Mouse (Mus musculus) heart, adult 2 months (tissue): ENCODE measurements around the gene Ing3. TPM values are rescaled to one million over a fixed set of nuclear protein-coding genes. Genes with fewer than 3 reads are reported as not detected.

Experiments used
- DNase-seq, 2 experiments: peaks; one replicate each; pipeline ENCODE4 v3.0.0; 2021
- H3K27ac ChIP-seq: fragments of 200-600 bp; 2 replicates; pipeline ENCODE4 v1.8.1; 2022
- H3K27me3 ChIP-seq: fragments of 200-500 bp; 2 replicates; pipeline ENCODE4 v1.6.1; 2012; ENCODE audit warnings: mild to moderate bottlenecking, low read length, inconsistent platforms, mixed read lengths; ENCODE audit not compliant: control insufficient read depth, insufficient read depth
- H3K36me3 ChIP-seq: fragments of 200-500 bp; 2 replicates; pipeline ENCODE4 v1.6.1; 2012; ENCODE audit warnings: low read length, inconsistent platforms; ENCODE audit not compliant: control insufficient read depth, insufficient read depth
- H3K4me1 ChIP-seq: fragments of 200-500 bp; 2 replicates; pipeline ENCODE4 v1.6.1; 2011; ENCODE audit warnings: low read length; ENCODE audit not compliant: control insufficient read depth, insufficient read depth
- H3K4me3 ChIP-seq: fragments of 200-600 bp; 2 replicates; pipeline ENCODE4 v1.8.1; 2022
- H3K79me2 ChIP-seq: fragments of 200-500 bp; replicated peaks from 2 replicates; pipeline ENCODE4 v1.6.1; 2012; ENCODE audit warnings: mild to moderate bottlenecking, inconsistent platforms, low read length, moderate library complexity, mixed read lengths; ENCODE audit not compliant: control insufficient read depth, insufficient read depth
- H3K9ac ChIP-seq: fragments of 200-500 bp; 2 replicates; pipeline ENCODE4 v1.6.1; 2012; ENCODE audit warnings: low read depth, mild to moderate bottlenecking, control low read depth, inconsistent platforms, low read length, mixed read lengths
- CTCF ChIP-seq: fragments of 200-600 bp; IDR thresholded peaks from 2 replicates; pipeline ENCODE4 v1.8.1; 2022; ENCODE audit warnings: antibody characterized with exemption, mild to moderate bottlenecking, moderate library complexity
- EP300 ChIP-seq: fragments of 200-500 bp; IDR thresholded peaks from 2 replicates; pipeline ENCODE4 v1.6.1; 2011; ENCODE audit warnings: low read depth, low read length, control low read depth; ENCODE audit not compliant: insufficient read depth
- POLR2A ChIP-seq: fragments of 200-500 bp; IDR thresholded peaks from 2 replicates; pipeline ENCODE4 v1.6.1; 2011; ENCODE audit warnings: mild to moderate bottlenecking, low read depth, low read length, control low read depth; ENCODE audit not compliant: insufficient read depth
- WGBS: fragments of 180-500 bp; shearing (Covaris S2); methylation state at CpG from one replicate; pipeline ENCODE4 v1.1.7; 2018; 5-methylcytosine and 5-hydroxymethylcytosine counted together
- intact Hi-C: fragments of 180-260 bp; cut with DNase I; formaldehyde crosslinking; loops from one replicate; pipeline ENCODE4 v1.15.1; 2025
- polyA plus RNA-seq: library from polyadenylated mRNA; depleted of rRNA; stranded (reverse); fragments of >200 nt; gene quantifications from 2 replicates; pipeline ENCODE4 v1.2.3, GENCODE M21; 2012
- total RNA-seq, 2 experiments: library from RNA; stranded (reverse); gene quantifications; 2 replicates each; pipeline ENCODE4 v1.2.3; 2021

The Ing3 gene
- total and polyA plus RNA-seq, 3 experiments, result 5.1 to 14.9 (median 12.1) TPM

DNA sequence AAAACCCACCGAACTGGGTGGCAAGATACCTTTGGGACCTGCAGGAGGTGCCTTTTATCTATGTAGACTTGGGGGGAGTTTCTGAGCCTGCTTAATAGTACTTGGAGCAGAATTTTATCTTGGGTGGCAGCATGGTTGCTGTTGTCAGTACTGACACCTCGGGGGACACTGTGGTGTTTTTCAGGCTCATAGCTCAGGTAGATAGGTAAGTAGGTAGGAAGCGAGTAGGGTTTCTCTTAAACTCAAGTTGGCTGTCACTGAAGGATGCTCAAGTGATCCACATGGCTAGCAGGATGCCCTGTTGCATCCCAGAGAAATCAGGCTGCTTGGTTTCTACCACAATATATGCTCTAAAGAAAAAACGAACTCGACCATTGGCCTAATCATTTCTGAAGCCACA is 38.9 kb downstream of the Ing3 start:
- H3K27ac ChIP-seq, result peak overlapping the region; percentile 92
- intact Hi-C loops, result loop anchor here (5.0 kb wide), 1 partner anchor 191 kb away; no protein-coding TSS in a partner anchor
- peak overlapping the region; percentile 80 for H3K4me3 ChIP-seq
- H3K27me3 ChIP-seq, result no peaks in the 10 kb centered on the region
- TF ChIP-seq POLR2A (no peak), EP300 (no peak)
- H3K36me3 ChIP-seq, result peaks cover 34% of the 10 kb centered on the region
- 85% methylated on average over 5 of the region's 5 CpGs for WGBS
- no peak for DNase-seq
- no peak overlapping the region for H3K9ac ChIP-seq
- peaks cover 3% of the 10 kb centered on the region; the same call in 1 of the 2 replicates for H3K79me2 ChIP-seq
- peaks cover 11% of the 10 kb centered on the region for H3K4me1 ChIP-seq

DNA sequence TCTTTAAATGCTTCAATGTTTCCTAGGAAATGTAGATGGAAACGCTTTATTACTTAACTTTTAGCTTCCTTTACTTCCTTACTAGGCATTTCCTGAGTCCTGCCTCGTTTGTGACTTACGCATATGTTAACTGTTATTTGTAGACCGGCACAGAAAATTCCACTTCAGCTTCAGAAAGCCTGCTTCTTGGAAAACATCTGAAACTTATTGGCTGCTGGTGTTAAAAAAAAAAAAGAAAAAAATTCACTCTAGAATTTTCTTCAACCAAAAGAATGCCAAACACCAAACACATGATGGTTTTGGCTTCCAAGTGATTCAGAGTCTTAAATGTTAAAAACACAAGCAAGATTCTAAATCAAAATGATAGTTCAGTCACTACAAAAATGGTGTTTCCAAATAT is 39.7 kb downstream of the Ing3 start:
- peak overlapping the region; percentile 92 for H3K27ac ChIP-seq
- TF ChIP-seq CTCF, result no peak
- TF ChIP-seq POLR2A, result no peak
- no peak for TF ChIP-seq EP300
- no peak overlapping the region for H3K9ac ChIP-seq
- H3K4me3 ChIP-seq, result peak overlapping the region; percentile 17; the same call in 1 of the 2 replicates
- peaks cover 3% of the 10 kb centered on the region; the same call in 1 of the 2 replicates for H3K79me2 ChIP-seq
- H3K36me3 ChIP-seq, result peaks cover 35% of the 10 kb centered on the region
- intact Hi-C loops, result loop anchor here (5.0 kb wide), 1 partner anchor 192 kb away; no protein-coding TSS in a partner anchor
- no peaks in the 10 kb centered on the region for H3K27me3 ChIP-seq
- peaks cover 11% of the 10 kb centered on the region for H3K4me1 ChIP-seq
- no peak for DNase-seq
- WGBS, result 45% methylated on average over 4 of the region's 4 CpGs

DNA sequence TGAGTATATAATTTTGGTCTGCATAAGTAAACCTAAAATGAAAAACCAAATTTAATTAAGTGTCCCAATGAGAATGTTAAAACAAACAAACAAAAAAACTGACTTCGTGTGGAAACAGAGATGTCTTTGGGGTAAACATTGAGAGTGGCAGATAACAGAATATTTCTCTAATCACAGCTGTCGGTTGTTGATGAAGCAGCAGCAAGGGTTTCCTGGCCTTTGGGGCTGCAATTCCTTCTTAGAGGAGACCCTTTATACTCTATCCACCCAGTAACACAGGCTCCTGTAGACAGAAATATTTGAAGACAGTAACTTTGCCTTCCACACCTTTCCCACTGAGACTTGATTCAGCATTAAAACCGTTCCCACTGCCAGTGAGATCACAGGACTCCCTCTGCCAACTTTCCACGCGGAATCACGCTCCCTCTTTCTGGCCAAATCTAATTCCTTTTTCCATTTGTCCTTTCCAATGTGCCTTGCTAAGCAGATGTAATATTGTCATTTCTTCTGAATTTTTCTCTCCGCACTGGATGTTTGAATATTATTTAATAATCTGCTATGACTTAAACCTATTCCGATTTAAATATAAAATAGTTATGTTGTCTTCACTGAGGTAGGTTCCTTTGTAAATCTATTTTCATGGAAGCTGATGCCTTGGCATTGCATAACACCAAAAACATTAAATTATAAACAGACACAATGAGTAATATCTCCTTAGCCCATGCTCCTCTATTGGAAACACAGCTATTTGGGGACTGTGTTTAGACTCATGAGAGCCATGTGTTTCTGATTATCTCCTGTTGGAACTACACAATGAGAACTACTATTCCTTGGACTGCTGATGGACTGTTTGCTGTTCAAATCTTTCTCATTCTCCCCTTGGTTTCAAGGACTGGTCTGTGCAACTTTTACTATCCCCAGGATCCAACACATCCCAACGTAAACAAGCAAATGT is 41.1 kb downstream of the Ing3 start:
- 0 out of 2 replicates have a peak overlapping the region, but pooled peaks have one; percentile 28 for H3K9ac ChIP-seq
- peaks cover 35% of the 10 kb centered on the region for H3K36me3 ChIP-seq
- peak overlapping the region; percentile 9; the same call in 1 of the 2 replicates for H3K4me3 ChIP-seq
- DNase-seq, result peak; percentile 37 to 43
- H3K79me2 ChIP-seq, result peaks cover 3% of the 10 kb centered on the region; the same call in 1 of the 2 replicates
- WGBS, result 53% methylated on average over 9 of the region's 9 CpGs
- no peaks in the 10 kb centered on the region for H3K27me3 ChIP-seq
- peak overlapping the region; percentile 92 for H3K27ac ChIP-seq
- peaks cover 11% of the 10 kb centered on the region for H3K4me1 ChIP-seq
- TF ChIP-seq EP300, result no peak
- TF ChIP-seq POLR2A, result no peak
- no peak for TF ChIP-seq CTCF
- intact Hi-C loops, result no loop called here

DNA sequence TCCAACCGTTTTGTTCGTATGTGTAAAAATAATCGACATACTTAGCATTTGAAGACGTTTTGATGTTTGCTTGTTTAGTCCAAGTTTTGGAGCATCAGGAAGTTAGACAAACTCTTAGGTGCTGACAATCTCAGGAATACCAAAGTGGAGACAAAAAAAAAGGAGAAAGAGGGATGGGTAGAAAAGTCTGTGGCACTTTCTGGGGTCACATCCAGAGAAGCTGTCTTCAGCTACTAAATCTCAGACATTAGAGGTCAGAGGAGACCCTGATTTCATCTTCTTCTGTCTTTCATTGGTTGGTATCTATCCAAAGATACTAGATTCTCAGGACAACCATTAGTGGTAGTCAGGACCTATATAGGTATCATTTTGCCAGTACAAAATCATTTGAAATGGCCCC is 41.8 kb downstream of the Ing3 start:
- WGBS, result 67% methylated on average over 4 of the region's 4 CpGs
- no peak for TF ChIP-seq CTCF
- TF ChIP-seq POLR2A, result no peak
- no peak for TF ChIP-seq EP300
- no peaks in the 10 kb centered on the region for H3K27me3 ChIP-seq
- no peak overlapping the region for H3K9ac ChIP-seq
- H3K4me3 ChIP-seq, result no peak overlapping the region
- H3K79me2 ChIP-seq, result peaks cover 3% of the 10 kb centered on the region; the same call in 1 of the 2 replicates
- no peak for DNase-seq
- intact Hi-C loops, result no loop called here
- H3K36me3 ChIP-seq, result peaks cover 35% of the 10 kb centered on the region
- H3K4me1 ChIP-seq, result peaks cover 11% of the 10 kb centered on the region
- H3K27ac ChIP-seq, result peak overlapping the region; percentile 92

DNA sequence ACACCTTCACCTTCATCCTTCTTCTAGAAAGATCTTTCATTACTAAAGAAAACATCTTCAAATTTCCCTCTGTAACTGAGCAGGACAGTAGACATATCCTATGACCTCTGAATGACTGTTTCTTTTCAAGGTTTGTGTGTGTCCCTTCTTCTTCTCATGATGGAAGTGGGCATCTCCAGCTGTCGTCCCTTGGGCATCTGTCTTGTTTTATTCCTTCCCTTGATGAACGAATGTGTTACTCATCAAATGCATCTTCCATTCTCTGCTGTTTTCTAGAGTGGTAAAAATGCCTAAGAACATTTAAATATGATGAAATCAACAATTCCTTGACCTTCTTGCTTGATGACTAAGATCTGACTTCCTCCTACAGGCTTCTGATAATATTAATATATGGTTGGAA is 43.7 kb downstream of the Ing3 start:
- TF ChIP-seq EP300 (no peak), POLR2A (no peak), CTCF (no peak)
- Histone ChIP-seq H3K4me3 (no peak overlapping the region), H3K27me3 (no peaks in the 10 kb centered on the region), H3K4me1 (peaks cover 17% of the 10 kb centered on the region), H3K9ac (no peak overlapping the region), H3K79me2 (peaks cover 1% of the 10 kb centered on the region; the same call in 1 of the 2 replicates), H3K36me3 (peaks cover 40% of the 10 kb centered on the region), H3K27ac (no peak overlapping the region)
- intact Hi-C loops, result no loop called here
- WGBS, result 77% methylated on average over 2 of the region's 2 CpGs
- DNase-seq, result no peak

DNA sequence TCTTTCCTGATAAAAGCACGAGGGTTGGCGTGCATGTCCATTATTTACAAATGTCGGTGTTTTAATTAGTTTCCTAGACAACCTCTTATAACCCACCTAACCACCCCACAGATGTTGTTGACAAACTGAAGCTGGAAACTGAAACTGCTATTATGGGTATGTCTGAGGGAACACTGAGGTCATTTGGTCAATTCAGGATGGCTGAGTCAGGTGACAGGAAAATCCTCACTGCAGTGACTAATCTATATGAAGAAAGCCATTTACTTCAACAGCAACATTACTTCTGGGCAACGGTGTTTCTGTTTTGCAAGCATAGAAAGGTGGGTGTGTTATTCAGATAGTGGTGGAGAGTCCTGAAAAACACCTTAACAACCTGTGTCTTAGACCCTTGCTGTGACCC is 48.8 kb downstream of the Ing3 start:
- TF ChIP-seq POLR2A (no peak), CTCF (no peak), EP300 (no peak)
- peaks cover 30% of the 10 kb centered on the region for H3K4me1 ChIP-seq
- no peaks in the 10 kb centered on the region for H3K27me3 ChIP-seq
- peaks cover 35% of the 10 kb centered on the region for H3K36me3 ChIP-seq
- H3K9ac ChIP-seq, result no peak overlapping the region
- peak overlapping the region; percentile 48 for H3K27ac ChIP-seq
- WGBS, result 29% methylated on average over 4 of the region's 4 CpGs
- intact Hi-C loops, result no loop called here
- H3K79me2 ChIP-seq, result no peaks in the 10 kb centered on the region
- no peak overlapping the region for H3K4me3 ChIP-seq
- DNase-seq, result no peak
